Mouse (Mus musculus): ENCODE results near the gene Casp9.

DNA sequence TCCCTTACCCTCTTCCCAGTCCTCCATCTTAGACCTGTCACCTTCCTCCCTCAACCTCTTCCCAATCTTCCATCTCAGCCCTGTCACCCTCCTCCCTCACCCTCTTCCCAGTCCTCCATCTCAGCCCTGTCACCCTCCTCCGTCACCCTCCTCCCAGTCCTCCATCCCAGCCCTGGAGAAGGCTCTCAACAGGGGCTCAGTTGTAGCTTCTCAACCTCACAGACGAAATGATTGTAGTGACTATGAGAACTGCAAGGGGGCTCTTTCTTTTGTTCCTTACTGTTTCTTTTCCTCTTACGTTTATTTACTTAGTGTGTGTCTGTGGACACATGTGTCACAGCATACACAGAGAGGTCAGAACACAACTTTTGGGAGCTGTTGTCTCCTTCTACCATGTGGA is 42.6 kb upstream of the Casp9 start:
- TF ChIP-seq CTCF (IDR thresholded peaks at IDR 0.05; ENCODE audit: insufficient read depth, low read depth, low read length) (no peak), POLR2A (IDR thresholded peaks at IDR 0.05; ENCODE audit: insufficient read depth, low read depth, low read length) (no peak)
